Mouse (Mus musculus) bone marrow macrophage, adult 2 months (primary cell): ENCODE results near the gene Yipf6. TPM values are rescaled to one million over a fixed set of nuclear protein-coding genes. Genes with fewer than 3 reads are reported as not detected.
A peak's percentile ranks its signal among the peaks of the same experiment; 100 is the strongest.

Source experiments
- H3K27ac ChIP-seq: 2 replicates; pipeline ENCODE4 v1.5.1; 2012; ENCODE audit warnings: low read depth, low read length; ENCODE audit not compliant: insufficient read depth
- H3K4me1 ChIP-seq: 2 replicates; pipeline ENCODE4 v1.6.1; 2012; ENCODE audit warnings: low read length; ENCODE audit not compliant: control insufficient read depth, insufficient read depth
- H3K4me3 ChIP-seq: 2 replicates; pipeline ENCODE4 v1.5.1; 2012; ENCODE audit warnings: mild to moderate bottlenecking, low read length, moderate library complexity; ENCODE audit not compliant: insufficient read depth
- CTCF ChIP-seq: IDR thresholded peaks from 2 replicates; pipeline ENCODE4 v1.5.1; 2012; ENCODE audit warnings: low read depth, mild to moderate bottlenecking, low read length, moderate library complexity
- POLR2A ChIP-seq: IDR thresholded peaks from 2 replicates; pipeline ENCODE4 v1.6.1; 2012; ENCODE audit warnings: mild to moderate bottlenecking, low read depth, low read length, borderline replicate concordance
- polyA plus RNA-seq: library from polyadenylated mRNA; stranded (reverse); fragments of >200 nt; gene quantifications from 2 replicates; pipeline ENCODE4 v1.2.4, GENCODE M21; 2012; ENCODE audit not compliant: missing spikeins, insufficient read depth, insufficient read length

Yipf6 gene
- 21.8 and 31.6 TPM in 2 replicates for polyA plus RNA-seq

GRCm38 (mm10) chrX:98936101-98936500 is at the start of gene Yipf6:
TSS of gene Yipf6 (plus strand) at chrX:98936316.
- peak within 1 kb of the TSS; percentile 82 for H3K27ac ChIP-seq
- no peak for TF ChIP-seq CTCF
- no peak for TF ChIP-seq POLR2A
- peak within 1 kb of the TSS; percentile 67 for H3K4me3 ChIP-seq
- peaks cover 2% of the 10 kb centered on the region; the same call in 1 of the 2 replicates for H3K4me1 ChIP-seq

GRCm38 (mm10) chrX:98890072-98890405 is 46.1 kb upstream of the Yipf6 start:
- TF ChIP-seq CTCF: no peak
- TF ChIP-seq POLR2A: no peak
- peak overlapping the region; percentile 79 for H3K27ac ChIP-seq
- peak overlapping the region; percentile 82 for H3K4me3 ChIP-seq
- peaks cover 11% of the 10 kb centered on the region for H3K4me1 ChIP-seq

- Histone ChIP-seq H3K4me1 (peaks cover 11% of the 10 kb centered on the region), H3K27ac (peak within 1 kb of the TSS; percentile 79), H3K4me3 (peak within 1 kb of the TSS; percentile 82)
- TF ChIP-seq CTCF (no peak), POLR2A (no peak)
Observed at GRCm38 (mm10) chrX:98890406-98891116, 45.6 kb upstream of the Yipf6 start, which contains the start of gene Ophn1. TSS of gene Ophn1 (minus strand) at chrX:98891025.

- Histone ChIP-seq H3K4me3 (no peak overlapping the region), H3K4me1 (no peaks in the 10 kb centered on the region), H3K27ac (no peak overlapping the region)
- TF ChIP-seq POLR2A (no peak), CTCF (no peak)
Observed at GRCm38 (mm10) chrX:98898307-98898706, 37.8 kb upstream of the Yipf6 start.

GRCm38 (mm10) chrX:98904226-98904625 is 31.9 kb upstream of the Yipf6 start:
- H3K4me3 ChIP-seq: no peak overlapping the region
- peaks cover 6% of the 10 kb centered on the region for H3K4me1 ChIP-seq
- no peak for TF ChIP-seq POLR2A
- no peak for TF ChIP-seq CTCF
- no peak overlapping the region for H3K27ac ChIP-seq

- TF ChIP-seq CTCF (no peak), POLR2A (no peak)
- Histone ChIP-seq H3K4me1 (peaks cover 5% of the 10 kb centered on the region), H3K27ac (no peak overlapping the region), H3K4me3 (no peak overlapping the region)
Observed at GRCm38 (mm10) chrX:98908910-98909309, 27.2 kb upstream of the Yipf6 start.

- Histone ChIP-seq H3K4me3 (no peak overlapping the region), H3K4me1 (no peaks in the 10 kb centered on the region), H3K27ac (no peak overlapping the region)
- TF ChIP-seq CTCF: no peak
- TF ChIP-seq POLR2A: no peak
Observed at GRCm38 (mm10) chrX:98919423-98919822, 16.7 kb upstream of the Yipf6 start.

GRCm38 (mm10) chrX:98936707-98937554 is 815 bp downstream of the Yipf6 start:
- TF ChIP-seq POLR2A (no peak), CTCF (no peak)
- peaks cover 2% of the 10 kb centered on the region; the same call in 1 of the 2 replicates for H3K4me1 ChIP-seq
- peak overlapping the region; percentile 82 for H3K27ac ChIP-seq
- H3K4me3 ChIP-seq: peak overlapping the region; percentile 67

GRCm38 (mm10) chrX:98937555-98938294 is 1.6 kb downstream of the Yipf6 start:
- H3K27ac ChIP-seq: peak overlapping the region; percentile 82
- H3K4me1 ChIP-seq: peaks cover 2% of the 10 kb centered on the region; the same call in 1 of the 2 replicates
- peak overlapping the region; percentile 67 for H3K4me3 ChIP-seq
- TF ChIP-seq POLR2A: no peak
- TF ChIP-seq CTCF: no peak
